Mouse (Mus musculus): ENCODE data around the gene Ptprd. TPM values are rescaled to one million over a fixed set of nuclear protein-coding genes. Genes with fewer than 3 reads are reported as not detected.
"Not testable (repeated sequence)": the region's sequence is repeated elsewhere in the genome, so short reads cannot be mapped to it uniquely, and the experiment has no call there.

Gene Ptprd
- polyA plus RNA-seq, 1 experiment: 1.2 TPM

GRCm38 (mm10) chr4:76076051-76076450 lies 2135.7 kb downstream of the Ptprd start:
- Histone ChIP-seq H3K4me3 (ENCODE audit: insufficient read depth, poor library complexity, severe bottlenecking) (no peak overlapping the region), H3K79me2 (ENCODE audit: control insufficient read depth, insufficient read depth) (no peaks in the 10 kb centered on the region), H3ac (ENCODE audit: control insufficient read depth, insufficient read length, low read depth) (no peak overlapping the region), H3K36me3 (ENCODE audit: control insufficient read depth, insufficient read depth) (no peaks in the 10 kb centered on the region), H3K27me3 (ENCODE audit: control insufficient read depth, insufficient read depth, insufficient read length) (no peaks in the 10 kb centered on the region), H3K79me3 (ENCODE audit: low read depth) (no peaks in the 10 kb centered on the region)
- no peak for TF ChIP-seq USF1 (IDR thresholded peaks at IDR 0.05; ENCODE audit: low read depth)
- TF ChIP-seq CTCF (IDR thresholded peaks at IDR 0.05; ENCODE audit: control insufficient read depth, insufficient read depth, insufficient read length): no peak
- TF ChIP-seq MYOD1 (IDR thresholded peaks at IDR 0.05; ENCODE audit: control insufficient read depth, insufficient read length, low read depth): no peak
- TF ChIP-seq FOSL1 (IDR thresholded peaks at IDR 0.05; ENCODE audit: insufficient read depth, low read length, poor library complexity, severe bottlenecking): no peak
- TF ChIP-seq CEBPB (IDR thresholded peaks at IDR 0.05; ENCODE audit: low read depth): no peak
- no peak for TF ChIP-seq MYOG (IDR thresholded peaks at IDR 0.05; ENCODE audit: control insufficient read depth, extremely low read depth, insufficient read length)
- no peak for TF ChIP-seq MAX (IDR thresholded peaks at IDR 0.05)

- H3K79me2 ChIP-seq (ENCODE audit: control insufficient read depth, insufficient read depth): no peaks in the 10 kb centered on the region
- no peaks in the 10 kb centered on the region for H3K36me3 ChIP-seq (ENCODE audit: control insufficient read depth, insufficient read depth)
- no peaks in the 10 kb centered on the region for H3K27me3 ChIP-seq (ENCODE audit: control insufficient read depth, insufficient read depth, insufficient read length)
- H3ac ChIP-seq (ENCODE audit: control insufficient read depth, insufficient read length, low read depth): no peak overlapping the region
- H3K79me3 ChIP-seq (ENCODE audit: low read depth): no peaks in the 10 kb centered on the region
- no peak overlapping the region for H3K4me3 ChIP-seq (ENCODE audit: insufficient read depth, poor library complexity, severe bottlenecking)
- TF ChIP-seq USF1 (IDR thresholded peaks at IDR 0.05; ENCODE audit: low read depth): no peak
- no peak for TF ChIP-seq MYOD1 (IDR thresholded peaks at IDR 0.05; ENCODE audit: control insufficient read depth, insufficient read length, low read depth)
- no peak for TF ChIP-seq FOSL1 (IDR thresholded peaks at IDR 0.05; ENCODE audit: insufficient read depth, low read length, poor library complexity, severe bottlenecking)
- no peak for TF ChIP-seq CTCF (IDR thresholded peaks at IDR 0.05; ENCODE audit: control insufficient read depth, insufficient read depth, insufficient read length)
- no peak for TF ChIP-seq MYOG (IDR thresholded peaks at IDR 0.05; ENCODE audit: control insufficient read depth, extremely low read depth, insufficient read length)
- no peak for TF ChIP-seq MAX (IDR thresholded peaks at IDR 0.05)
- no peak for TF ChIP-seq CEBPB (IDR thresholded peaks at IDR 0.05; ENCODE audit: low read depth)
These were observed 2138.5 kb downstream of the Ptprd start for GRCm38 (mm10) chr4:76073286-76073685.

GRCm38 (mm10) chr4:76071720-76072119 lies 2140.0 kb downstream of the Ptprd start:
- Histone ChIP-seq H3K36me3 (ENCODE audit: control insufficient read depth, insufficient read depth) (no peaks in the 10 kb centered on the region), H3K79me3 (ENCODE audit: low read depth) (no peaks in the 10 kb centered on the region), H3K79me2 (ENCODE audit: control insufficient read depth, insufficient read depth) (no peaks in the 10 kb centered on the region), H3K4me3 (ENCODE audit: insufficient read depth, poor library complexity, severe bottlenecking) (no peak overlapping the region), H3K27me3 (ENCODE audit: control insufficient read depth, insufficient read depth, insufficient read length) (no peaks in the 10 kb centered on the region), H3ac (ENCODE audit: control insufficient read depth, insufficient read length, low read depth) (no peak overlapping the region)
- no peak for TF ChIP-seq USF1 (IDR thresholded peaks at IDR 0.05; ENCODE audit: low read depth)
- TF ChIP-seq MYOG (IDR thresholded peaks at IDR 0.05; ENCODE audit: control insufficient read depth, extremely low read depth, insufficient read length): no peak
- TF ChIP-seq CTCF (IDR thresholded peaks at IDR 0.05; ENCODE audit: control insufficient read depth, insufficient read depth, insufficient read length): no peak
- TF ChIP-seq CEBPB (IDR thresholded peaks at IDR 0.05; ENCODE audit: low read depth): no peak
- no peak for TF ChIP-seq MAX (IDR thresholded peaks at IDR 0.05)
- no peak for TF ChIP-seq MYOD1 (IDR thresholded peaks at IDR 0.05; ENCODE audit: control insufficient read depth, insufficient read length, low read depth)
- TF ChIP-seq FOSL1 (IDR thresholded peaks at IDR 0.05; ENCODE audit: insufficient read depth, low read length, poor library complexity, severe bottlenecking): no peak

GRCm38 (mm10) chr4:76056836-76057235 lies 2154.9 kb downstream of the Ptprd start:
- H3K4me3 ChIP-seq (ENCODE audit: insufficient read depth, poor library complexity, severe bottlenecking): no peak overlapping the region
- H3K27me3 ChIP-seq (ENCODE audit: control insufficient read depth, insufficient read depth, insufficient read length): no peaks in the 10 kb centered on the region
- H3K36me3 ChIP-seq (ENCODE audit: control insufficient read depth, insufficient read depth): no peaks in the 10 kb centered on the region
- H3K79me2 ChIP-seq (ENCODE audit: control insufficient read depth, insufficient read depth): no peaks in the 10 kb centered on the region
- H3K79me3 ChIP-seq (ENCODE audit: low read depth): no peaks in the 10 kb centered on the region
- no peak overlapping the region for H3ac ChIP-seq (ENCODE audit: control insufficient read depth, insufficient read length, low read depth)
- TF ChIP-seq MYOG (IDR thresholded peaks at IDR 0.05; ENCODE audit: control insufficient read depth, extremely low read depth, insufficient read length): no peak
- no peak for TF ChIP-seq USF1 (IDR thresholded peaks at IDR 0.05; ENCODE audit: low read depth)
- TF ChIP-seq FOSL1 (IDR thresholded peaks at IDR 0.05; ENCODE audit: insufficient read depth, low read length, poor library complexity, severe bottlenecking): no peak
- TF ChIP-seq CTCF (IDR thresholded peaks at IDR 0.05; ENCODE audit: control insufficient read depth, insufficient read depth, insufficient read length): no peak
- TF ChIP-seq MYOD1 (IDR thresholded peaks at IDR 0.05; ENCODE audit: control insufficient read depth, insufficient read length, low read depth): no peak
- no peak for TF ChIP-seq MAX (IDR thresholded peaks at IDR 0.05)
- no peak for TF ChIP-seq CEBPB (IDR thresholded peaks at IDR 0.05; ENCODE audit: low read depth)

- Histone ChIP-seq H3K27me3 (ENCODE audit: control insufficient read depth, insufficient read depth, insufficient read length) (no peaks in the 10 kb centered on the region), H3K4me3 (ENCODE audit: insufficient read depth, poor library complexity, severe bottlenecking) (no peak overlapping the region), H3K36me3 (ENCODE audit: control insufficient read depth, insufficient read depth) (no peaks in the 10 kb centered on the region), H3K79me3 (ENCODE audit: low read depth) (no peaks in the 10 kb centered on the region), H3ac (ENCODE audit: control insufficient read depth, insufficient read length, low read depth) (no peak overlapping the region), H3K79me2 (ENCODE audit: control insufficient read depth, insufficient read depth) (no peaks in the 10 kb centered on the region)
- no peak for TF ChIP-seq USF1 (IDR thresholded peaks at IDR 0.05; ENCODE audit: low read depth)
- TF ChIP-seq MYOD1 (IDR thresholded peaks at IDR 0.05; ENCODE audit: control insufficient read depth, insufficient read length, low read depth): no peak
- TF ChIP-seq CEBPB (IDR thresholded peaks at IDR 0.05; ENCODE audit: low read depth): no peak
- no peak for TF ChIP-seq MYOG (IDR thresholded peaks at IDR 0.05; ENCODE audit: control insufficient read depth, extremely low read depth, insufficient read length)
- TF ChIP-seq FOSL1 (IDR thresholded peaks at IDR 0.05; ENCODE audit: insufficient read depth, low read length, poor library complexity, severe bottlenecking): no peak
- TF ChIP-seq CTCF (IDR thresholded peaks at IDR 0.05; ENCODE audit: control insufficient read depth, insufficient read depth, insufficient read length): no peak
- TF ChIP-seq MAX (IDR thresholded peaks at IDR 0.05): no peak
These were observed 2166.1 kb downstream of the Ptprd start for GRCm38 (mm10) chr4:76045650-76046049.

- Histone ChIP-seq H3K36me3 (ENCODE audit: control insufficient read depth, insufficient read depth) (no peaks in the 10 kb centered on the region), H3ac (ENCODE audit: control insufficient read depth, insufficient read length, low read depth) (no peak overlapping the region), H3K79me3 (ENCODE audit: low read depth) (no peaks in the 10 kb centered on the region), H3K4me3 (ENCODE audit: insufficient read depth, poor library complexity, severe bottlenecking) (no peak overlapping the region), H3K79me2 (ENCODE audit: control insufficient read depth, insufficient read depth) (no peaks in the 10 kb centered on the region), H3K27me3 (ENCODE audit: control insufficient read depth, insufficient read depth, insufficient read length) (no peaks in the 10 kb centered on the region)
- TF ChIP-seq CEBPB (IDR thresholded peaks at IDR 0.05; ENCODE audit: low read depth) (no peak), USF1 (IDR thresholded peaks at IDR 0.05; ENCODE audit: low read depth) (no peak), FOSL1 (IDR thresholded peaks at IDR 0.05; ENCODE audit: insufficient read depth, low read length, poor library complexity, severe bottlenecking) (no peak), CTCF (IDR thresholded peaks at IDR 0.05; ENCODE audit: control insufficient read depth, insufficient read depth, insufficient read length) (no peak), MAX (IDR thresholded peaks at IDR 0.05) (no peak), MYOD1 (IDR thresholded peaks at IDR 0.05; ENCODE audit: control insufficient read depth, insufficient read length, low read depth) (no peak), MYOG (IDR thresholded peaks at IDR 0.05; ENCODE audit: control insufficient read depth, extremely low read depth, insufficient read length) (no peak)
These were observed 2167.0 kb downstream of the Ptprd start for GRCm38 (mm10) chr4:76044802-76045201.

GRCm38 (mm10) chr4:76037178-76037577 lies 2174.6 kb downstream of the Ptprd start:
- H3K4me3 ChIP-seq (ENCODE audit: insufficient read depth, poor library complexity, severe bottlenecking); H3K36me3 ChIP-seq (ENCODE audit: control insufficient read depth, insufficient read depth); H3ac ChIP-seq (ENCODE audit: control insufficient read depth, insufficient read length, low read depth); H3K79me2 ChIP-seq (ENCODE audit: control insufficient read depth, insufficient read depth); H3K27me3 ChIP-seq (ENCODE audit: control insufficient read depth, insufficient read depth, insufficient read length); H3K79me3 ChIP-seq (ENCODE audit: low read depth): not testable (repeated sequence)
